Mouse (Mus musculus) kidney, adult 2 months (tissue): ENCODE data around the gene Acsbg2.

Experiments
- CTCF ChIP-seq: fragments of 200-500 bp; conservative IDR thresholded peaks from 2 replicates; pipeline ENCODE4 v1.5.1; 2011; ENCODE audit warnings: low read depth, mild to moderate bottlenecking, control low read depth, low read length, moderate library complexity, mixed read lengths; ENCODE audit not compliant: insufficient read depth, insufficient read length
- POLR2A ChIP-seq: fragments of 200-500 bp; IDR thresholded peaks from one replicate; pipeline ENCODE4 v1.6.1; 2011; ENCODE audit warnings: low read depth, low read length, control low read depth

- no peak for TF ChIP-seq CTCF
- TF ChIP-seq POLR2A = no peak
Observed at GRCm38 (mm10) chr17:56861197-56861596, 13.1 kb downstream of the Acsbg2 start.
